ENCODE assay signal across 9 mouse cellular contexts in genomic region chr14:25127544-25128159, GRCm38 (mm10).
DNase-seq lines count a peak whose midpoint lies in the region; ATAC-seq and TF ChIP-seq lines count a peak whose summit lies in the region.
"Had no signal": no experiment of that assay in that cellular context is flagged by ENCODE, and none has a peak within 500 bp of the region (broad histone marks: within the 10 kb centered on the region; RNA-seq: fewer than 3 reads in every experiment).

No protein-coding gene starts in this region.

- no peak for TF ChIP-seq CTCF in forebrain, postnatal 0 days (IDR thresholded peaks at IDR 0.05; ENCODE audit: low read depth)

- H3K27me3 ChIP-seq in forebrain, postnatal 0 days (ENCODE audit: insufficient read depth, low read length): no peaks in the 10 kb centered on the region
- H3K27me3 ChIP-seq in neural tube, embryonic 15.5 days (replicated peaks): no peaks in the 10 kb centered on the region
- H3K27me3 ChIP-seq: liver, embryonic 13.5 days had no signal

- no peaks in the 10 kb centered on the region for H3K36me3 ChIP-seq in forebrain, postnatal 0 days (ENCODE audit: insufficient read depth)
- H3K36me3 ChIP-seq in neural tube, embryonic 15.5 days: no peaks in the 10 kb centered on the region
- H3K36me3 ChIP-seq: liver, embryonic 13.5 days had no signal

- 8% methylated on average over 14 of the region's 14 CpGs for WGBS in forebrain, postnatal 0 days
- 17% methylated on average over 14 of the region's 14 CpGs for WGBS in neural tube, embryonic 15.5 days

- intact Hi-C loops in left cerebral cortex, postnatal 25 days (cut with DNase I): no loop called here

- peak overlapping the region; percentile 29 for H3K4me2 ChIP-seq in forebrain, postnatal 0 days (ENCODE audit: low read depth)
- H3K4me2 ChIP-seq in neural tube, embryonic 15.5 days: peak overlapping the region; percentile 33
- H3K4me2 ChIP-seq: liver, embryonic 13.5 days had no signal

- peaks cover 25% of the 10 kb centered on the region for H3K4me1 ChIP-seq in forebrain, postnatal 0 days (ENCODE audit: insufficient read depth)
- H3K4me1 ChIP-seq in neural tube, embryonic 15.5 days: peaks cover 47% of the 10 kb centered on the region
- H3K4me1 ChIP-seq: liver, embryonic 13.5 days had no signal

- peak overlapping the region; percentile 79 for H3K27ac ChIP-seq in forebrain, postnatal 0 days (ENCODE audit: low read depth, low read length)
- peak overlapping the region; percentile 83 for H3K27ac ChIP-seq in neural tube, embryonic 15.5 days (replicated peaks)
- H3K27ac ChIP-seq: liver, embryonic 13.5 days had no signal

- no peak for DNase-seq in frontal cortex, postnatal 25 days (ENCODE audit: low spot score in 2 of 2)
- peak; percentile 68 for DNase-seq in forebrain, postnatal 0 days
- peak; percentile 49 to 56 for DNase-seq in left cerebral cortex, postnatal 25 days (ENCODE audit: low spot score in 2 of 2)
- DNase-seq in lung, postnatal 14 days: no peak
- DNase-seq in lung, postnatal 10 days: no peak
- no peak for DNase-seq in urinary bladder, postnatal 10 days (ENCODE audit: low spot score)
- DNase-seq: liver, embryonic 13.5 days had no signal

- H3K4me3 ChIP-seq in forebrain, postnatal 0 days (ENCODE audit: low read depth, low read length): 0 out of 2 replicates have a peak overlapping the region, but pooled peaks have one; percentile 2
- 0 out of 2 replicates have a peak overlapping the region, but pooled peaks have one; percentile 0 for H3K4me3 ChIP-seq in neural tube, embryonic 15.5 days (replicated peaks)
- H3K4me3 ChIP-seq: liver, embryonic 13.5 days had no signal

- ATAC-seq in frontal cortex, adult (ENCODE audit: low TSS enrichment): peak; percentile 60
- peak; percentile 74 for ATAC-seq in forebrain, postnatal 0 days
- peak; percentile 84 for ATAC-seq in neural tube, embryonic 15.5 days (ENCODE audit: low FRiP score)

- H3K9ac ChIP-seq in forebrain, postnatal 0 days: peak overlapping the region; percentile 44
- H3K9ac ChIP-seq in neural tube, embryonic 15.5 days (replicated peaks): peak overlapping the region; percentile 31
- H3K9ac ChIP-seq: liver, embryonic 13.5 days had no signal

- H3K9me3 ChIP-seq in forebrain, postnatal 0 days (ENCODE audit: low read length): no peaks in the 10 kb centered on the region
- no peaks in the 10 kb centered on the region for H3K9me3 ChIP-seq in neural tube, embryonic 15.5 days (replicated peaks)
- H3K9me3 ChIP-seq: liver, embryonic 13.5 days had no signal

Comparison
In these comparisons a context has a peak if more than half of its experiments do, and no peak if none do; other contexts are left out.
1. DNase-seq: peak in forebrain, postnatal 0 days (single experiment) and left cerebral cortex, postnatal 25 days (2 of 2); none in frontal cortex, postnatal 25 days (0 of 2), lung, postnatal 14 days (single experiment), lung, postnatal 10 days (single experiment) and urinary bladder, postnatal 10 days (single experiment).
2. Peak in every context shown above with its lines, with median percentiles within 50 percentile points of each other: ATAC-seq.